Mouse (Mus musculus): Measurements from ENCODE around the gene Cdip1. TPM values are rescaled to one million over a fixed set of nuclear protein-coding genes. Genes with fewer than 3 reads are reported as not detected.

Cdip1 gene
- total and polyA plus RNA-seq, 2 experiments from 2014 or later = 135 to 147 TPM

DNA sequence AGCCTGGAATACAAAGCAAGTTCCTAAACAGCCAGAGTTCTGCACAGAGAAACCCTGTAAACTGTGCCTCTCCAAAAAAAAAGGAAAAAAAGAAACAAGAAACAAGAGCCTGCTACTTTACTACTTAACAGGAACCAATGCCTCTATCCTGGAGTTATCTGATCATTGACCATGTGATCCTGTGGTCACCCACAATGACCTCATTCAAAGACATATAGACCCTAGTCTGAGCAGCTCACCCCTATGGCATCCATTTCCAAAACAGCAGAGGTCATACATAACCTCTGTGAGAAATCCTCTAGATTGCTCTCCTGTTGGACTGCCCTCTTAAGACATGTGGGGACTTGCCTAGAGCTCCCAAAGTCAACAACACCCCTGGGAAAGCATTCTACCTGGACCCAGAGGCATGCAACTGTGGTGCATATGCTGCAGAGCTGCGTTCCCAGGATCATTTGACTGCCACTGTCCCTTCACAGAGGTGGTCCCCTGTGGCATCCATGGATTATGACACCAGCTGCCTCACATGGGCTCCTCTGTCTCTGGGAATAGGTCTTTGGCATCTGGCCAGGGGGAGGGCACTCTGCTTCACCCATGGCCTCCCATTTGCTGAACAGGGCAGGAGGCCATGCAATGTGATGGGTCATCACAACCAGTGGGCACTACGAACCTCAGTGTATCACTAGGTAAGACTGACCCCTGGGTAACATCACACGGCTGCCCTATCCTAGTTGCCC, 12.8 kb downstream of the Cdip1 start:
- WGBS = 85% methylated on average over 3 of the region's 3 CpGs
- Histone ChIP-seq H3K36me3 (ENCODE audit: insufficient read depth, low read length) (no peaks in the 10 kb centered on the region), H3K9ac (replicated peaks; ENCODE audit: low read length) (no peak overlapping the region), H3K4me2 (ENCODE audit: low read depth, low read length) (no peak overlapping the region), H3K4me3 (ENCODE audit: low read length) (no peak overlapping the region), H3K27me3 (ENCODE audit: insufficient read depth, low read length) (no peaks in the 10 kb centered on the region), H3K9me3 (ENCODE audit: low read length) (no peaks in the 10 kb centered on the region), H3K4me1 (ENCODE audit: insufficient read depth, low read length) (0 out of 2 replicates have a peak, but pooled peaks cover 5% of the 10 kb centered on the region), H3K27ac (no peak overlapping the region)
- no peak for ATAC-seq
- TF ChIP-seq CTCF (IDR thresholded peaks at IDR 0.05; ENCODE audit: low read depth) = no peak
- no peak for DNase-seq (ENCODE audit: low spot score)

DNA sequence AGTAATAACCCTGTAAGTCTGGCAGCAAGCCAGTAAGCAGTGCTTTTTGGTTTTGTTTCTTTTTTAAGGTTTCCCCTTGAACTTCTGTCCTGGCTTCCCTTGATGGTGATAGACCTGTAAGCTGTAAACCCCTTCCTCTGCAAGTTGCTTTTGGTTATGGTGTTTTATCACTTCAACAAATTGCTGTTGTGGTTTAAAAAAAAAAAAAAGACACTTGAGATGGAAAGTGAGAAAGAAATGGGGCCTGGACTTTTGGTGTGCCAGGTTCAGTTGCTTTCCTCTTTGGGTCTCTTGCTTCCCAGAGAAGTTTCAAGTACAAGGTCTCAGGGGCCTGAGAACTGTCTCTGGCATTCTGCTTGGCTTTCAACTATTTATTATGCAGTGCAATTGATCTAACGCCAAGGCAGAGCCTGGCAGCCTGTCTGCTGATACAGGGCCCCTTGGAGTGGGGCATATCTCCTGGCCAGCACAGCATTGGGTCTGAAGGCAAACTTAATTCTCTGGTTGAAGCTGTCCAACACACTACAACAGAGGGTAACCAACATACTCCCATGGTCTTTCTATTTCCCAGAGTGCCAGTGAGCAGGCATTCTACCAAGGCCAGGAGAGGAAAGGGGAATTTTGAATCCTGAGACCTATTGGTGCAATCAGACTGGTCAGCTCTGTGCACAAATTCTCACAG, 16.7 kb downstream of the Cdip1 start:
- peak overlapping the region; percentile 7; the same call in 1 of the 2 replicates for H3K27ac ChIP-seq
- ATAC-seq = no peak
- H3K4me1 ChIP-seq (ENCODE audit: insufficient read depth, low read length) = 0 out of 2 replicates have a peak, but pooled peaks cover 5% of the 10 kb centered on the region
- no peak for TF ChIP-seq CTCF (IDR thresholded peaks at IDR 0.05; ENCODE audit: low read depth)
- peaks cover 23% of the 10 kb centered on the region for H3K36me3 ChIP-seq (ENCODE audit: insufficient read depth, low read length)
- no peaks in the 10 kb centered on the region for H3K9me3 ChIP-seq (ENCODE audit: low read length)
- H3K9ac ChIP-seq (replicated peaks; ENCODE audit: low read length) = no peak overlapping the region
- no peak overlapping the region for H3K4me2 ChIP-seq (ENCODE audit: low read depth, low read length)
- no peak overlapping the region for H3K4me3 ChIP-seq (ENCODE audit: low read length)
- DNase-seq (ENCODE audit: low spot score) = peak; percentile 37
- H3K27me3 ChIP-seq (ENCODE audit: insufficient read depth, low read length) = no peaks in the 10 kb centered on the region
- WGBS = 29% methylated on average over 1 of the region's 1 CpGs

DNA sequence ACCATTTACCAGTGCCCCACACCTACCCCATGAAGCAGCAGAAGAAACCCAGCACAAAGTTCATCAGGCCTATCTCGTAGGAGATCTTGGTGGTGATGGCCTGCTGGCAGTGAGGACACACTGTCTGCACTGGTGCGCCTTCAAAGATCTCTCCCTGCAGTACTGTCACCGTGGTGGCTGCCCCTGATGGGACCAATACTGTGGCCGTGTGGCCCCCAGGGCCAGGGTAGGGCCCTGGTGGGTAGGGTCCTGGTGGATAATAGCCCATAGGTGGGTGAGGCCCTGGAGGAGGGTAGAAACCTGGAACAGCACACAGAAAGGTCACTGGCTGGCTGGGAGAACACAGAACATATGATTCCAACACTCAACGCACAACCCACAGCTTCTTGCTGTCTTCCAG, 21.4 kb downstream of the Cdip1 start:
- H3K4me3 ChIP-seq (ENCODE audit: low read length) = no peak overlapping the region
- 0 out of 2 replicates have a peak, but pooled peaks cover 3% of the 10 kb centered on the region for H3K4me1 ChIP-seq (ENCODE audit: insufficient read depth, low read length)
- H3K36me3 ChIP-seq (ENCODE audit: insufficient read depth, low read length) = peaks cover 58% of the 10 kb centered on the region
- H3K9ac ChIP-seq (replicated peaks; ENCODE audit: low read length) = no peak overlapping the region
- ATAC-seq (peak; percentile 49; the same call in 1 of the 2 replicates), DNase-seq (ENCODE audit: low spot score) (no peak)
- 95% methylated on average over 5 of the region's 5 CpGs for WGBS
- no peaks in the 10 kb centered on the region for H3K27me3 ChIP-seq (ENCODE audit: insufficient read depth, low read length)
- no peak overlapping the region for H3K27ac ChIP-seq
- no peak for TF ChIP-seq CTCF (IDR thresholded peaks at IDR 0.05; ENCODE audit: low read depth)
- no peaks in the 10 kb centered on the region for H3K9me3 ChIP-seq (ENCODE audit: low read length)
- H3K4me2 ChIP-seq (ENCODE audit: low read depth, low read length) = no peak overlapping the region

DNA sequence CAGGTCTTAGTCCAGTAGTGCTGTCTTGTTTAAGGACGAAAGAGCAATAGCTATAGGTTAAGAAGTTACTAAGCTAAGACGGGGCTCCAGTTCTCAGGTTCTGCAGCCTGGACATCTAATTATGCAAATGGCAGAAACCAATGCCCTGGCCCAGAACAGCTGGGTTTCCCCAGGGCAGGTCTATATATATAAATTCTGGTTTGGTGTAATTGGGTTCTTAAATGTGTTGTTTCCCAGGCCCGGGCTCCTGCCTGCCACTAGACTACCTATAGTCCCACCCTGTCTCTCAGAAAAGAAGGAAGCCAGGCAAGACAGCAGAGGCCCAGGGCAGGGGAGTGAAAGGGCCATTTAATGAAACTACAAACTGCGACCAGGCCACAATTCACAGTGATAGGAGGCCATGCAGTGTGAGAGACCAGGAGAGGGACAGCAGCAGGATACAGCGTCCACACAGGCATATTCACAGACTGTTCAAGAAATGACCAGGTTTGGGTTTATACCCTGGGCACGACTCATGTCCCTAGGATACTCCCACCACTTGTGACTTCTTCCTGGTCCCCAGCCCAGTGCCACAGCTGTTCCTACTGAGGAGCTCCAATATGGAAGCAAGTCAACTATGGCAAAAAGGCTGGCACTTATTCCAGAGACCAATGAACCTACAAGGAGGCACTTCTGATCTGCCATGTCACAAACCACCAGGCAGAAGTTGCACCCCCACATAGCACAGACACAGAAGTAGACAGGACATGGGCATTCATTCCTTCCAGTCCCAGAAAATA, 22.9 kb downstream of the Cdip1 start:
- Histone ChIP-seq H3K4me1 (ENCODE audit: insufficient read depth, low read length) (no peaks in the 10 kb centered on the region), H3K27me3 (ENCODE audit: insufficient read depth, low read length) (no peaks in the 10 kb centered on the region), H3K4me3 (ENCODE audit: low read length) (no peak overlapping the region), H3K9me3 (ENCODE audit: low read length) (no peaks in the 10 kb centered on the region), H3K36me3 (ENCODE audit: insufficient read depth, low read length) (peaks cover 58% of the 10 kb centered on the region), H3K4me2 (ENCODE audit: low read depth, low read length) (no peak overlapping the region), H3K9ac (replicated peaks; ENCODE audit: low read length) (no peak overlapping the region), H3K27ac (no peak overlapping the region)
- ATAC-seq (no peak), DNase-seq (ENCODE audit: low spot score) (peak; percentile 18)
- 76% methylated on average over 6 of the region's 6 CpGs for WGBS
- TF ChIP-seq CTCF (IDR thresholded peaks at IDR 0.05; ENCODE audit: low read depth) = no peak

DNA sequence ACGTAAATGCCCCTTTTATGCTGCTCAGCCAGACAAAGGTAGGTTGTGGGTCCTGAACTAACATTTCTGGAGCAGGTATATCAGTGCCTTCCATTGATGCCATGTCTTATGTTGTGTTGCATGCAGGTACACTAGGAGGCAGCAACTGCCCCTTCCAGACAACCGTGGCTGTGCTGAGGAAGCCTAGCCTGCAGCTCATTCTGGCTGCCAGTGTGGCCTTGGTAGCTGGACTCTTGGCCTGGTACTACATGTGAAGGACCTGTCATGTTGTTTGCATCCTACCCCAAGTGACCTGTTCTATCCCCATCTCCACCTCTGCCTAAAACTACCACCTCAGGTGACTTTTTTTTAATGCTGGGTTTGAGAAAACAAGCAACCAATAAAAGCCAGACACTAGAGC, 24.2 kb downstream of the Cdip1 start:
- Histone ChIP-seq H3K36me3 (ENCODE audit: insufficient read depth, low read length) (peaks cover 58% of the 10 kb centered on the region), H3K4me2 (ENCODE audit: low read depth, low read length) (no peak overlapping the region), H3K4me1 (ENCODE audit: insufficient read depth, low read length) (no peaks in the 10 kb centered on the region), H3K27me3 (ENCODE audit: insufficient read depth, low read length) (no peaks in the 10 kb centered on the region), H3K27ac (no peak overlapping the region), H3K4me3 (ENCODE audit: low read length) (no peak overlapping the region), H3K9me3 (ENCODE audit: low read length) (no peaks in the 10 kb centered on the region), H3K9ac (replicated peaks; ENCODE audit: low read length) (no peak overlapping the region)
- no peak for TF ChIP-seq CTCF (IDR thresholded peaks at IDR 0.05; ENCODE audit: low read depth)
- DNase-seq (ENCODE audit: low spot score) (no peak), ATAC-seq (no peak)
- WGBS = 90% methylated on average over 2 of the region's 2 CpGs

DNA sequence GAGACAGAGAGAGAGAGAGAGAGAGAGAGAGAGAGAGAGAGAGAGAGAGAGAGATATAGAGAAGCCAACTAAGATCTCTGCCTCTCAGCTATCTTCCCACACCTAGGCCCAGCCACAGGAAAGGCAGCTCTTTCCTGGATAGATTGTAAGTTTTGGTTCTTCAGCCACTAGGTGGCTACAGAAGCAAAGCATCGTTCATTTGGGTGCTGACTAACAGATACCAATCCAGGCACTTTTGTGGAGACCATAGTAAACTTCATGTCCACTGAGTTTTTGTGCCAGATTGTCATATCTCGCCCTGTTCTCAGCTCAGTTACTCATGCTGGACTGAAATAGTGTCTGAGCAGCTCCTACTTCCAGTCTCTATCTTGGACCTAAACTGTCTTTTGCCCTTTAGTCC, 26.8 kb downstream of the Cdip1 start:
- Histone ChIP-seq H3K4me1 (ENCODE audit: insufficient read depth, low read length) (no peaks in the 10 kb centered on the region), H3K27me3 (ENCODE audit: insufficient read depth, low read length) (no peaks in the 10 kb centered on the region), H3K9ac (replicated peaks; ENCODE audit: low read length) (no peak overlapping the region), H3K27ac (no peak overlapping the region), H3K4me3 (ENCODE audit: low read length) (no peak overlapping the region), H3K4me2 (ENCODE audit: low read depth, low read length) (no peak overlapping the region), H3K9me3 (ENCODE audit: low read length) (no peaks in the 10 kb centered on the region), H3K36me3 (ENCODE audit: insufficient read depth, low read length) (peaks cover 34% of the 10 kb centered on the region)
- 27% methylated on average over 2 of the region's 2 CpGs for WGBS
- DNase-seq (ENCODE audit: low spot score) (peak; percentile 77), ATAC-seq (peak; percentile 65)
- peak; percentile 78 for TF ChIP-seq CTCF (IDR thresholded peaks at IDR 0.05; ENCODE audit: low read depth)

All from hindbrain, postnatal 0 days (tissue).